Mouse (Mus musculus) myocyte (in vitro differentiated cells): ENCODE measurements at regions not wholly inside any gene's neighbourhood (a gene's known extent, or its start where the extent isn't known, plus 50 kb on each side); places are given as distances from the start of the nearest gene placed in this dataset.

Experiments used
- H3K27me3 ChIP-seq: one replicate; pipeline ENCODE4 v1.6.1; 2011; ENCODE audit not compliant: control insufficient read depth, insufficient read depth, insufficient read length
- H3K36me3 ChIP-seq: one replicate; pipeline ENCODE4 v1.6.1; 2011; ENCODE audit not compliant: control insufficient read depth, insufficient read depth
- H3K4me2 ChIP-seq: one replicate; pipeline ENCODE4 v1.6.1; 2011; ENCODE audit warnings: low read depth, control low read depth
- H3K4me3 ChIP-seq: one replicate; pipeline ENCODE4 v1.5.1; 2011; ENCODE audit warnings: mild to moderate bottlenecking, control low read depth, moderate library complexity
- H3K79me2 ChIP-seq: one replicate; pipeline ENCODE4 v1.6.1; 2011; ENCODE audit not compliant: control insufficient read depth, insufficient read depth
- H3ac ChIP-seq: one replicate; pipeline ENCODE4 v1.6.1; 2011; ENCODE audit not compliant: control insufficient read depth, insufficient read length
- CEBPB ChIP-seq: IDR thresholded peaks from 2 replicates; pipeline ENCODE4 v1.6.1; 2011; ENCODE audit warnings: mild to moderate bottlenecking, moderate library complexity; ENCODE audit not compliant: poor library complexity, insufficient read depth, severe bottlenecking
- E2F4 ChIP-seq: IDR thresholded peaks from one replicate; pipeline ENCODE4 v1.6.1; 2011; ENCODE audit warnings: mild to moderate bottlenecking, control low read depth, moderate library complexity; ENCODE audit not compliant: insufficient read depth
- MAX ChIP-seq: IDR thresholded peaks from one replicate; pipeline ENCODE4 v1.6.1; 2011; ENCODE audit warnings: low read depth, mild to moderate bottlenecking, control low read depth
- MYOD1 ChIP-seq, 3 experiments: IDR thresholded peaks; one replicate each; pipeline ENCODE4 v1.6.1; 2011; ENCODE audit warnings: control low read depth in 2 of 3, low read depth in 2 of 3, mild to moderate bottlenecking in 2 of 3, moderate library complexity in 1 of 3; ENCODE audit not compliant: insufficient read length in 2 of 3, control insufficient read depth in 1 of 3
- MYOG ChIP-seq, 3 experiments: IDR thresholded peaks; one replicate each; pipeline ENCODE4 v1.6.1; 2011; ENCODE audit warnings: control low read depth in 2 of 3, low read depth in 2 of 3, mild to moderate bottlenecking in 2 of 3; ENCODE audit not compliant: insufficient read length in 2 of 3, control insufficient read depth in 1 of 3, insufficient read depth in 1 of 3
- POLR2A ChIP-seq: IDR thresholded peaks from one replicate; pipeline ENCODE4 v1.6.1; 2011; ENCODE audit warnings: low read depth, mild to moderate bottlenecking, control low read depth, moderate library complexity; ENCODE audit not compliant: insufficient read length
- POLR2AphosphoS2 ChIP-seq: IDR thresholded peaks from one replicate; pipeline ENCODE4 v1.6.1; 2011; ENCODE audit warnings: low read depth, control low read depth; ENCODE audit not compliant: insufficient read length
- REST ChIP-seq: IDR thresholded peaks from one replicate; pipeline ENCODE4 v1.6.1; 2011; ENCODE audit warnings: mild to moderate bottlenecking, control low read depth, moderate library complexity; ENCODE audit not compliant: insufficient read depth, insufficient read length
- SRF ChIP-seq: IDR thresholded peaks from one replicate; pipeline ENCODE4 v1.6.1; 2011; ENCODE audit warnings: low read depth; ENCODE audit not compliant: control insufficient read depth, insufficient read length
- TCF12 ChIP-seq: IDR thresholded peaks from one replicate; pipeline ENCODE4 v1.6.1; 2011; ENCODE audit warnings: mild to moderate bottlenecking, control low read depth; ENCODE audit not compliant: poor library complexity, insufficient read depth, severe bottlenecking
- TCF3 ChIP-seq: IDR thresholded peaks from one replicate; pipeline ENCODE4 v1.6.1; 2011; ENCODE audit warnings: low read depth, control low read depth; ENCODE audit not compliant: insufficient read length
- USF1 ChIP-seq: IDR thresholded peaks from one replicate; pipeline ENCODE4 v1.6.1; 2011; ENCODE audit warnings: low read depth, mild to moderate bottlenecking, control low read depth, moderate library complexity

GRCm38 (mm10) chr3:51086441-51086849 lies 137.8 kb upstream of the Noct start:
- H3K27me3 ChIP-seq: no peaks in the 10 kb centered on the region
- H3K79me2 ChIP-seq: no peaks in the 10 kb centered on the region
- no peak overlapping the region for H3K4me2 ChIP-seq
- H3K4me3 ChIP-seq: no peak overlapping the region
- H3ac ChIP-seq: no peak overlapping the region
- no peak for TF ChIP-seq REST
- no peak for TF ChIP-seq POLR2A
- no peak for TF ChIP-seq CEBPB
- H3K36me3 ChIP-seq: no peaks in the 10 kb centered on the region

DNA sequence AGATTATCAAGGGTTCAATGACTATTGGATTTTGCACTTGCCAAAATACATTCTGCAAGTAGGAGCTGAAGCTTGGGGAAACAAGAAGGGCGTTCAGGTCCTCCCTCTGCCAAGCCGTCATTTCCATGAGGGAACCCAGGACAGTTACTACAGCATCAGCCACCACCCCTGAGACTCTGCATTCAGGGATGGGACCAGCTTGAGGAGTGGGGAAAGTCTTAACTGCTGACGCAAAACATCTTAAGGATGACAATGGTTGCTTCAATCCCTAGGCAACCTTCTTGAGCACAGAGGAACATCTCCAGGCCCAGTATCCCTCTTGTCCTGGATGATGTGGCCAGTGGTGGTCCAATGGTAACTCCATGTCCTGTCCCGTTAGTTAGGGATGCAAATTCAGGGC lies 137.2 kb upstream of the Noct start:
- Histone ChIP-seq H3K79me2 (no peaks in the 10 kb centered on the region), H3K4me2 (no peak overlapping the region), H3ac (no peak overlapping the region), H3K4me3 (no peak overlapping the region), H3K36me3 (no peaks in the 10 kb centered on the region), H3K27me3 (no peaks in the 10 kb centered on the region)
- no peak for TF ChIP-seq MYOD1 (IDR thresholded peaks at IDR 0.05; ENCODE audit: control insufficient read depth in 1 of 3, insufficient read length in 2 of 3, low read depth in 2 of 3)
- no peak for TF ChIP-seq MYOG (IDR thresholded peaks at IDR 0.05; ENCODE audit: control insufficient read depth in 1 of 3, insufficient read depth in 1 of 3, insufficient read length in 2 of 3, low read depth in 2 of 3)
- no peak for TF ChIP-seq TCF12
- TF ChIP-seq POLR2A: no peak
- TF ChIP-seq POLR2AphosphoS2: no peak
- no peak for TF ChIP-seq TCF3
- no peak for TF ChIP-seq MAX
- no peak for TF ChIP-seq CEBPB
- no peak for TF ChIP-seq SRF
- no peak for TF ChIP-seq REST
- TF ChIP-seq E2F4: no peak
- no peak for TF ChIP-seq USF1

- Histone ChIP-seq H3K4me2 (no peak overlapping the region), H3K27me3 (no peaks in the 10 kb centered on the region), H3K36me3 (no peaks in the 10 kb centered on the region), H3K79me2 (no peaks in the 10 kb centered on the region), H3ac (no peak overlapping the region), H3K4me3 (no peak overlapping the region)
- TF ChIP-seq E2F4: no peak
- TF ChIP-seq MYOG (IDR thresholded peaks at IDR 0.05; ENCODE audit: control insufficient read depth in 1 of 3, insufficient read depth in 1 of 3, insufficient read length in 2 of 3, low read depth in 2 of 3): peak in 1 of 3 experiments; percentile 32
Measured at GRCm38 (mm10) chr3:51089036-51089669, 135.1 kb upstream of the Noct start.

DNA sequence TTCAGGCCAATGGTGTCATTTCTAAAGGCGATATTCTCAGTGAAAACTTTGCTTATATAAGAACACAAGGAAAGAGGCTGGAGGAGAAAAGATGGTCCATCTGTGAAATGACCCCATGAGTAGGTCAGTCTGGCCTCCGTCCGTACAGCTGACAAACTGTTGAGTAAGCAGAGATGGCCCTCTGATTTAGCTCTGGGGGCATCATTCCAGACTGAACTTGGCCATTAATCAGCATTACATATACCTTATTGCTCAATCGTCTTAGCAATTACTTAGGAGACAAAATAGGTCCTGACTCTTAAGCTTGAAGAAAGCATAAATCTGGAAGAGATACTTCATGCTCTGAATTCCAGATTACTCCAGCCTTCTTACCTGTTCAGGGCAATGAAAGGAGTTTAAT lies 132.8 kb upstream of the Noct start:
- TF ChIP-seq SRF (no peak), MYOD1 (IDR thresholded peaks at IDR 0.05; ENCODE audit: control insufficient read depth in 1 of 3, insufficient read length in 2 of 3, low read depth in 2 of 3) (peak in 1 of 3 experiments; percentile 39), TCF12 (peak; percentile 29), REST (no peak), CEBPB (peak; percentile 97), POLR2AphosphoS2 (no peak), TCF3 (peak; percentile 6), E2F4 (no peak)
- no peak overlapping the region for H3K4me3 ChIP-seq
- H3K36me3 ChIP-seq: no peaks in the 10 kb centered on the region
- H3K79me2 ChIP-seq: no peaks in the 10 kb centered on the region
- H3ac ChIP-seq: no peak overlapping the region
- H3K27me3 ChIP-seq: no peaks in the 10 kb centered on the region
- peak overlapping the region; percentile 36 for H3K4me2 ChIP-seq

DNA sequence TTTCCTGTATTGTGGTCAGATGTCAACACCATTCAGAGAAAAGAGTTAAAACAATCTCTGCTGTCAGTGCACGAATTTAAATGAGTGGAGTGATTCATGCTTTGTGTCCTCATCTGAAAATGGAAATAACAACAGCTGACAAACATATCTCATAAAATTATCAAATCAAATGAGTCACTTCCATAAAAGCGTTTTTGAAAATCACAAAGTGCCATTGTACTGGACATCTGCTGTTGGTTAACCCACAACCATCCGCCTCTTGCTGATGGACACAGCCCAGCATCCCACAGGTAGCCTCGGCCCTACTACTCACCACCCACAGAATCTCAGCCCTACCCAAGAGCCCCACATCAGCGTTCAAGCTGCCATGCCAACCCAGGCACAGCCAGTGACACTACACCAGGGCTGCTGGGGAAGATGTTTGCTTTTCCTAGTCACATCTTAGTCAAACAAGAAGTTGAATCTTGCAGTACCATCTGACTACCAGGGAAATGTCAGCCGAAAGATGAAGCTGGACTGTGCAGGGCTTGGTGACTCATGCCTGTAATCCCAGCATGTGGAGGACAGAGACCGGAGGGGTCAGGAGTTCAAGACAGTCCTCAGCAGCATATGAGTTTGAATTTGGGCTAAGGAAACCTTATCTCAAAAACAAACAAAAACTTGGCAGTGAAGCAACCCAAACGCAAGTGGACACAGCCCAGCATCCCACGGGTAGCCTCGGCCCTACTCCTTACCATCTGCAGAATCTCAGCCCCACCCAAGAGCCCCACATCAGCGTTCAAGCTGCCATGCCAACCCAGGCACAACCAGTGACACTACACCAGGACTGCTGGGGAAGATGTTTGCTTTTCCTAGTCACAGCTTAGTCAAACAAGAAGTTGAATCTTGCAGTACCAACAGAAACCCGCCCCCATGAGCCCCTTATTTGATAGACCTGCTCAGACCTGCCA lies 131.9 kb upstream of the Noct start:
- Histone ChIP-seq H3K4me3 (no peak overlapping the region), H3K27me3 (no peaks in the 10 kb centered on the region), H3K36me3 (no peaks in the 10 kb centered on the region), H3ac (no peak overlapping the region), H3K79me2 (no peaks in the 10 kb centered on the region), H3K4me2 (peak overlapping the region; percentile 55)
- TF ChIP-seq MAX (no peak), CEBPB (0 out of 2 replicates have a peak, but pooled peaks have one; percentile 22), TCF3 (peak; percentile 48), TCF12 (peak; percentile 69), MYOD1 (IDR thresholded peaks at IDR 0.05; ENCODE audit: control insufficient read depth in 1 of 3, insufficient read length in 2 of 3, low read depth in 2 of 3) (peak in 2 of 3 experiments; percentile 70 to 87), POLR2A (no peak), MYOG (IDR thresholded peaks at IDR 0.05; ENCODE audit: control insufficient read depth in 1 of 3, insufficient read depth in 1 of 3, insufficient read length in 2 of 3, low read depth in 2 of 3) (peak in 2 of 3 experiments; percentile 56 to 87)
